Mouse (Mus musculus) heart, embryonic 13.5 days (tissue): ENCODE data around the gene Blm. TPM values are rescaled to one million over a fixed set of nuclear protein-coding genes. Genes with fewer than 3 reads are reported as not detected.

ENCODE experiments used
- polyA plus RNA-seq: library from polyadenylated mRNA; unstranded; fragments of >200 nt; fragmentation: Nextera tagmentation; extraction: Ambion mirVana; gene quantifications from 2 replicates; pipeline ENCODE4 v1.2.1, GENCODE M21; 2015

The Blm gene
- polyA plus RNA-seq, 1 experiment from 2014 or later: 17.1 TPM

Other genes with a start within 250 kb of the Blm start
- 121 and 133 TPM in 2 replicates for gene Prc1, start 240.7 kb downstream of the Blm start, polyA plus RNA-seq
- gene Rccd1, start 210.7 kb downstream of the Blm start, polyA plus RNA-seq: 7.3 and 7.8 TPM in 2 replicates
- gene Unc45a, start 194.1 kb downstream of the Blm start, polyA plus RNA-seq: 18.2 and 20.1 TPM in 2 replicates
- 14.5 and 16.5 TPM in 2 replicates for gene Hddc3, start 192.0 kb downstream of the Blm start, polyA plus RNA-seq
- gene Man2a2, start 163.7 kb downstream of the Blm start, polyA plus RNA-seq: 15.0 and 19.3 TPM in 2 replicates
- 10.7 and 10.8 TPM in 2 replicates for gene Fes, start 147.2 kb downstream of the Blm start, polyA plus RNA-seq
- 14.2 and 14.8 TPM in 2 replicates for gene Furin, start 129.7 kb downstream of the Blm start, polyA plus RNA-seq
- 14.9 and 16.6 TPM in 2 replicates for gene Crtc3, start 153.8 kb upstream of the Blm start, polyA plus RNA-seq